ENCODE assay signal across 10 mouse cellular contexts in the genomic region with DNA sequence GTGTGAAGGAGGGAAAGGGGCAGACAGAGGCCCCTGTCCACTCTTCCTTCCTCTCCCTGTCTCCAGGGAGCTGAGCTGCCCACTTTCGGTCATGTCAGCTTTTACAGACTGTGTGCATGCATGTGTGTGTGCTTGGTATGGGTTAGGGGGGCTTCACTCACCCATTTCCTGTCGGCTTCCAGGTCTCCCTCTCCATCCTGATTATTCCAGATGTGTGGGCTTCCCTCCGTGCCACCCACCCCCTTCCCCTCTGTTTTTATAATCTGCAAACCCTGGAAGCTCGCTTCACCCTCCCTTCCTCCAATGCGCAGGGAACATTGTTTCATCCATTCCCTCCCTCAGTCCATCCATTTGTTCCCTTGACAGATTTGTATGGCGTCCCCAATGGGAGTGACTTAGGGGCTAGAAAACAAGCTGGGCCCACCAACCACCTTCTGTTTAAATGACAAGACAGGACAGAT. TPM values are rescaled to one million over a fixed set of nuclear protein-coding genes. Genes with fewer than 3 reads are reported as not detected.
DNase-seq lines count a peak whose midpoint lies in the region; ATAC-seq lines count a peak whose summit lies in the region.
"Had no signal": no experiment of that assay in that cellular context is flagged by ENCODE, and none has a peak within 500 bp of the region (broad histone marks: within the 10 kb centered on the region; RNA-seq: fewer than 3 reads in every experiment).

No protein-coding gene starts in this region.

- peak; percentile 47 for DNase-seq in retina, postnatal 1 day
- DNase-seq in retina, embryonic 14.5 days (ENCODE audit: low spot score), result no peak
- peak; percentile 55 for DNase-seq in forelimb bud, embryonic 11.5 days (ENCODE audit: low read depth, low spot score)
- DNase-seq in mesoderm, embryonic 11.5 days (ENCODE audit: low read depth, low spot score), result peak; percentile 70
- DNase-seq in T-cell, adult 2 months (ENCODE audit: low spot score), result no peak
- no peak for DNase-seq in kidney, adult 11 months
- DNase-seq: adrenal gland, postnatal 10 days; kidney, postnatal 25 days; liver, embryonic 13.5 days had no signal

- ATAC-seq in erythroid progenitor cell, adult 5-6 weeks (replicated peaks; ENCODE audit: low FRiP score, poor library complexity, severe bottlenecking), result no peak

RNA-seq across cellular contexts. Expression of gene Src, which starts 56.1 kb away (rescaled TPM):
- total RNA-seq in erythroid progenitor cell, adult 5-6 weeks (2015; ENCODE audit: low replicate concordance), result 0.36 and 0.42 TPM in 2 replicates
- 0.39 and 1.1 TPM in 2 replicates for total RNA-seq in erythroid progenitor cell, adult 5-6 weeks (2017; ENCODE audit: low replicate concordance)

Comparison
In these comparisons a context has a peak if more than half of its experiments do, and no peak if none do; other contexts are left out.
1. DNase-seq: peak in retina, postnatal 1 day (single experiment), forelimb bud, embryonic 11.5 days (single experiment) and mesoderm, embryonic 11.5 days (single experiment); none in retina, embryonic 14.5 days (single experiment), T-cell, adult 2 months (single experiment) and kidney, adult 11 months (single experiment).